Mouse (Mus musculus): ENCODE data around the gene Lrrc73.

DNA sequence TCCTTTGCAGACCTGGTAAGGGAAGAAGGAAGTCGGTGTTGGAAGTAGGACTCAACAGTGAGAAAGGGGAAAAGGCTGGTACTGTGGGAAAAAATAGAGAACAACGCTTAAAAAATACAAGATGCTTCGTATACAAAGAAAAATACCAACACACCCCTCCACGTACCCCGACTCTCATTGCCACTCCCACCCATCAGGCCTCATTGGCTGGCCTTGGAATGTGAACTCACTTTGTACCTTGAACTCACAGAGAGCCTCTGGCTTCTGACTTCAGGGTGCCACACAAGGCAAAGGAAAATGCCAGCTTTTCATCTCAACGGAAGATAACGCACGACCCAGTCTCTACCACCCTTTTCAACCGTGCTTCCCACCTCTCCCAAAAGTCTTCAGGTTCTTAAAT lies 29.8 kb downstream of the Lrrc73 start:
- TF ChIP-seq TAL1 (IDR thresholded peaks at IDR 0.05; ENCODE audit: low read length) (no peak), GATA1 (IDR thresholded peaks at IDR 0.05; ENCODE audit: low read length) (no peak)

All from erythroblast, embryonic 14.5 days (primary cell).